Mouse (Mus musculus) WW6 (cell line): ENCODE measurements at regions not wholly inside any gene's neighbourhood (a gene's known extent, or its start where the extent isn't known, plus 50 kb on each side); places are given as distances from the start of the nearest gene placed in this dataset.

Experiments used
- DNase-seq: peaks from one replicate; pipeline ENCODE4 v3.0.0-alpha.2; 2013; ENCODE audit warnings: low read depth, low spot score

DNA sequence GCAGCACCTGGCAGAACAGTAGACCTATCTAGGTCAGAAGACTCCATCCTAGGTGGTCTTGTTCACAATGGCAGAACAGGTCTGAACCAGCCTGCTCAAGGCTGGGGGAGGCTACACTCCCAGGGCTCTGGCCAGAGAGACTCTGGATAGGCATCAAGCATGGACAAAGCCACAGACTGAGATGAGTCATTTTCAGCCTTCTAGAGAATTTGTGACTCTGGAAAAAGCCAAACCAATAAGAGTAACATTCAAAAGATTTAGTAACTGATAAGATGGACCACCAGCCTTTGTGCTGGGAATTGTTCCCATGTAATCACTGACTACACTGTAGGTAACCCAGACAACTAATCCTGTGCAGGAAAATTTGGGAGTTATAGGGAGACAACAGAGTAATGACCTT lies 320.3 kb upstream of the Gm9747 start:
- DNase-seq = no peak

DNA sequence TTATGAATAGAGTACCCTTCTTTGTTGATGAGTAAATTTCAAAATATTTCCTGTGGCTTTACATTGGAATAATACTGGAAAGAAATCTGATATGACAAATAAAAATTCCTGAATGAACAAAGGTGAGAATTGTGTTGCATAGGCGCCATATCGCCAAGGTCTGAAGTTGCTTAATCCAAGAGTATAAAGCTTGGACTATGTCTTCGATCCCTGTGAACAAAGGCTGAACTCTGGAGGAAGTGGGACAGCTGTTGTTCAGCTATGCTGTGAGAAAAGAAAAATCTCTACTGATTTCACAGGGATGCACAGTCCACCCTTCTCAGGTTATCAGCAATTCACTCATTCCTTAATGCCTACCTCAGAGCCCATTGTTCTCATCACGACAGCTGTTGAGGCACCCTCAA lies 319.3 kb upstream of the Gm9747 start:
- no peak for DNase-seq

DNA sequence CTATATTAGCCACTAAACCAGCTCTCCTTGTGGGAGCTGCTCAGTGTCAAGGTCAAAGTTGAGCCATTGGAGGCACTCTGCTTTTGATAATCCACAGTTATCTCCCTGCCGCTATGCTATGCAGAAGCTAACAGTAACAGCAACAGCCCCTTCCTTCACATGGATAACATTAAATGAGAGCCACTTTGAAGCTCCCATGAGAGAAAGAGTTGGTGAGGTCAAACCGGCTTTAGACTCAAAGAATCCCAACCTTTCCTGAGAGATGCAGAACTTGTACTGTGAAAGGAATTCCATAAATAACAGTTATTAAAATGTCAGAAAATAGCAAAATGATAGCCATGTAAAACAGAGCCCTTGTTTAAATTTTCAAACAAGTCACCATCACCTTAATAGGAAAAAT lies 316.1 kb upstream of the Gm9747 start:
- no peak for DNase-seq

DNA sequence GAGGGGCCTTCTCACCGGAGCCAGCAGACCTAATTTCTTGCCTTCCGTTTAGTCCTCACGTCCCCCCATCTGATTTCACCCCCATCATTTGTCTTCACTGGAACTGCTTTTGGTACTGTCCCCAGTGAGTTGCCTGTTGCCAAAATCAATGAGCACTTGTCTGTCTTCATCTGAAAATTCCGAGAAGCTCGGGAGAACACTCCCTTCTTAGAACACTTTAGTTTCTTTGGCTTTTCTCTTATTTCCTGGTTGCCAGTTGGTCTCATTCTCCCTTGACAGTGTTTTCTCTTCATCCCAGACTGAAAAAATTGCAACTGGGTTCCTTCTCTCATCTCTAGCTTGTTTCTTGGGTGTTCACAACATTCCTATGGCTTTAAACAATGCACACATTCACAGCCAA lies 305.2 kb upstream of the Gm9747 start:
- no peak for DNase-seq

DNA sequence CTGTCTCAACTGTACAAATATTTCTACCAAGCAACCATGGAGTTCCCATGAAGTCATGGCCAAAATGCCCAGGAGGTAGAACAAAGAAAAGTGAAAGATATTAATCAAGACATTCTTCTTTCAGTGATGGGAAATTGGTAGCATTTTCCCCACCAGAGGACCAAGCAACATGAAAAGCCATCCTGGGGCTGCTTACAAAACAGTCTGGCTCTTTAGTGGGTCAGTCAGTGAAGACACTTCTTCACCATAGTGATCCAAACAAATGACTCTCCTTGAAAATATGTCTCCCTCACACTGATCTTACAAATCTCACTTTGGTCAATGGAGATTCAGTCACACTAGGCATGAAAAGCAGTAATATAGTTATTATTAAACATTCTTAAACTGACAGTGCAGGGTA lies 299.8 kb upstream of the Gm9747 start:
- no peak for DNase-seq

DNA sequence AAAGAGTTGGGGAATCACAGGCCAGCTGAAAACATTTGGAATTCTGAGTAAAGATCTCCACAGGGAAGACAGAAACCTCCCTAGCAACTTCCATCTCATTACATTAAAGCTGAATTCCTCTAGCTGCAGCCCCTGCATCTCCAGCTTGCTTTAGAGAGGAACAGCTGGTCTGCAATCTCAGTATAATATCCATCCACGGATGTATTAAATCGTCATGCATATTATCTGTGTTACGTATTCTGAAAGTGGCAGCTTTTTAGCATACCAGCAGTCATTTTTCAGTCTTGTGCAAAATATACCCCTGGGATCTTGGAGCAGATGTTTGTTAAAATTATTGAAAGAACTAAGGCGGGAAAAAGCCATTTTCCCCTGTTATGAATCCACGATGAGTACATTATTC lies 287.7 kb upstream of the Gm9747 start:
- no peak for DNase-seq

DNA sequence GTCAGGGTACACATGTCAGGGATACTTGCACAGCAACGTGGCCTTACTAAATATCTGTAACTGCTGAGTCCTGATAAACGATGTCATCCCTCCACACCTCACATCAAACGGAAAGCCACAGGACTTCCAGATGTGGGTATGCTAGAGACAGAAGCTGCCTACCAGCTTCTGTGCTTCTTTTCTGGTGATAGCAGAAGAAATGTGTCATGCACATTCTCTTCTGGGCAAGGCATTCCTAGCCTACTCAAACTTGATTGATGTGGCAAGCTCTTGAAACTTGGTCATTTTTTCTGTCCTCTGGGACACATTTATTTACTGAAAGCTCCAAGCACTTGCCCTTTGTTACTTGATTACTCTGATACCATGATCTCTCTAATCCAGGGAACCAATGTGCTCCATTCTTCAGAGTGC lies 282.8 kb upstream of the Gm9747 start:
- no peak for DNase-seq

DNA sequence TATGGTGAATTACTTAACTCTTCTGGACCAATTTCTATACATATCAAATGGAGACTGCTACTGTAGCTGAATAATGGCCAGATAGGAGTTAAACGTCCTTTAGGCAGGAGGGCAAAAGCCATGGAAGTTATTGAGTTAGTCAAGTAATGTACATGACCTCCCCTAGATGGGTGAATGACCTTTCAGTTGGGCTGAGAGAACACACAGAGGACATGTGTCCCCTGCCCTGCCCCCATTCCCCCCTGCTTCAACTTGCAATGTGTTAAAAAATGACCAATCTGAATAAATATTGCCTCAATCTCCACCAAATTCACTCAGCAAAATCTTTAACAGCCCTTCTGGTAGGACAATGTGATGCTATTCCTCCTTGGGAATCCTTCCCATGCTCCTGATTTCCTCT lies 282.1 kb upstream of the Gm9747 start:
- DNase-seq = no peak

DNA sequence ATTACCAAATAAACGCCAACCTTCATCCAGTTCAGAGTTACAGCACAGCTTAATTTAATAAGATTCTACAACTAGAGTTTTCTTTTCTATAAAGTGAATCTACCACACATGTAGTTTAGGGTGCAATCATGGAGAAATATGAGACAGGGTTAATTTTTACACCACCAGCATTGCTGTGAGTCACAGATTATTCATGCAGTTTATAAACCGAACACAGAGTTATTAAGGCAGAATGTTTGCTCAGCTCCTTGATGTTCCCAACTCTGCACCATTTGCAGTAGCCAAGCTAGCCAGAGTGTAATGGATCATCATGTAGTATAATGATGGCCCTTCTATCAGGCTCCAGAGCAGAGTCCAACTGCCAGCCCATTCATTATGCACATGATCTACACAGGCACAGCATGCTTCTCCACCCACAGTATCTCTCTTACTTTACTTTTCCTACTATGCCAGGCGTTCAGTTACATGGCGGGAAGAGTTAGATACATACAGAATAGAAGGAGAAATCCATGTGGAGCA lies 281.4 kb upstream of the Gm9747 start:
- DNase-seq = no peak

DNA sequence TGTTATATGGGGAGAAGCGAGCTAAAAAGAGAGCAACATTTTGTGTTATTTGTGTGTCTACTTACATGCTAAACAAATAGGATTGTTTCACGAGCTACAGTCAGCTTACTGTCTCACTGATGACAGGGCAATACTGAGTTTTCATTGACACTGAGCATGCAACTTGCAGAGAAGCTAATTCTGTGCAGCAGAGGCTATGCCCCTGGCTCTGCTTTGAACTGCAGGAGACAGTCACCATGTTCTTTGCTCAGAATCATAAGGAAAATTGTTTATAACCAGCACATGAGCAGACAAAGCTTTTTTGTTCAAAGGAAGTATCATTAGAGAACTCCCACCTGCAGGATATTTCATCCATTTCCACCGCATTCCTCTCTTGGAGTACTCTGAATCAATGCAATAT lies 280.8 kb upstream of the Gm9747 start:
- DNase-seq = no peak

DNA sequence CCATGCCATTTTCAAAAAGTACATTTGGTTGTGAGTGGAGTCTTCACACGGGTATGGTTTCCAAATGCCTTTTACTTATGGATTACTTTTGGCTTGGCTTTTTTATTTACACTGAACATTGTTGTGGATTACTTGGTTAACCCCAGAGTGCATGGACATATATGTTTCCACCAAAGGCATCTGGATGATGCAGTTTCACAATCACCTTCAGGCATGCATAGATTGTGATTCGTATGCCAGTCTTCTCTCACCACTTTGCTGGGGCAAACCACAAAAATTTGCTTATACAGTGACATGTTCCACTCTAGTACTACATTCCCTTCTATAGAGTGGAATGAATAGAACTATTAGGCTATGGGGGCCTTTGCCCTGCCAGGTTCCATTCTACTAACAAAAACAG lies 278.4 kb upstream of the Gm9747 start:
- no peak for DNase-seq

DNA sequence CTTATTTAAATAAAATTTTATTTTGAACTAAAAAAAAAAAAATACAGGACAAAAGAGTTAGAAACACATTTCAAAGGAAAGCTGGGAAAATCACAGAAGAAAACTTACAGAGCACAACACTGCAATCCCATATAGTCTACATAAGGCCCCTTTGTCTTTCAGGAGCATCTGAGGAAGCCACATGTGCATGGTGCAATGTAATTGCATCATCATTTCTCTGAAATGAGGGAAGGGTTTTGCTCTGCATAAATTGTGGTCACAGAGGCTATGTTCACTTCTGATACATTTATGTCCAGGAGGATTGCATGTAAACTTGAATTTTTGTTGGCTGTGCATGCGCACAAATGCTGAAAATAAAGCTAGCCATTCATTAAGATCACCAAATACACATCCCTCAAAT lies 265.9 kb upstream of the Gm9747 start:
- no peak for DNase-seq

DNA sequence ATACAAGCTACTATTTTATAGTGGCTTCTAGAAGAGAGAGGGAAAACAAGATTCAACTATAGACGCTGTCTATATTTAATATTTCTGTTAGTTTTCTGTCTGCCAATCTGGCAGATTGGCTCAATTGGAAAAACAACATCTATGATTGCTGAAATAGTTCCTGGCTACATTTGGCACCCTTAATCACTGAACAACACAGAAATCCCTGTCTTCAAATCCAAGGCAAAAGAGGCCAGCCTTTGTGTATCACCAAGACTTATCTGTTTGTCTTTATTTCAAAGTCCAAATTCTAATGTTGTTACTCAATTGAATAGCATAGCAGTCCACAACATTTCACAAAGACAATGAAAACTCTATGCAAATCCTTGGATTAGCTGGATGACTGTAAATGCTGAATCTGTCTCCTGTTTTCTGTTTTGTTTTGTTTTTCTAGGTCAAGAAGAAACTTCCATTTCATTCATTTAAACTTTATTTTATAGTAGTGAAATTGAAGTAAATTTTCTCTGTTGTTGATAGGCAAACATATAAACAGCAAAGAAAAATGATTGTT lies 265.1 kb upstream of the Gm9747 start:
- no peak for DNase-seq

DNA sequence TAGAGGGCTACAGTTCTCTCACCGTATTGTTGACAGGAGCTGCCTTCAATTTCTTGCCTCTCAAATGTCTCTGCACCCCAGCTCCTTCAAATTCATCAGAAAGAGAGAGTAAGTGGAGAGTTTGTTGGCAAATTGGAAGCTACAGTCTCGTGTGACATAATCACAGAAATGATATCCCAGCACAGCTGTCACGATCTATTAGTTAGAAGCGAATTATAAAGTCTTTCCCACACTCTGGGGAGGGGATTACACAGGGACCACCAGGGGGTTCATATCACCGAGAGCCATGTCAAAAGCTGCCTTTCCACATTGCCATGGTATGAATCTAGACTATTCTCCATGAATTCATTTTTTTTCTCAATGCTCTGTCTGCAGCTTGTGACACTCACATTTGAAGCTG lies 260.3 kb upstream of the Gm9747 start:
- DNase-seq = no peak

DNA sequence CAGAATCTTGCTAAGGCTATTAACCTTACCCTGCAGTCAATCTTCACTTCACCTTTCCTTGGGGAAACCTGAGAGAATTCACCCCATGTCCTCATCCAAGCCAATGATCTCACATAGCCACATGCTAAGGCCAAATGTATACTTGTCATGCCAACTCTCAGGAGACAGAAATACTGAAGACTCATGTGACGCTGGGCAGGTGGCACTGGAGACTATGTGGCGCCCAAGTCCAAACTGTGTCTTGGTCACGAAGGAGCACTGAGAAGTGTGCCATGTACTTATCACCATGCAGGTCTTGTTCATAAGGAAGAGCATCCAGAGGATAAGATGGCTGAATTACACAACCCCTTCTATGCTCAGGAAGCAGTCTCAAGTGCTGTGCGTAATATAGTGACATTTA lies 259.4 kb upstream of the Gm9747 start:
- no peak for DNase-seq

DNA sequence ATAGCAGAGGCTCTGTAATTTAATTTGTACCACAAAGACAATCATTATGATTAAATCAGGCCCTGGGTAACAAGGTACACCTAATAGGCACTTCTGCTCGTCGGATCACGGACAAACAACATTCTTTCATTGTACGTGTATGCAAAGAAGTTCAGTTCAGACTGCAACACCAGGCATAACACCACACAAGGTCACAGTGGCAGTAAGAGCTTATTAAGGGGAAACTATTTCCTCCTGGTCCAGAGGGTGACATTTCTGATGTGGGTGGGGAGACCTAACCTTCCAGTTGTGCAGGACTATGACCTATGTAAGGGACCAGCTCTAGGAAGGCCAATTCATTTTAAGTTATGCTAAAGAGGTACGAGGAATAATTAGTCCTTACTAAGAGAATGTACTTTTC lies 225.0 kb upstream of the Gm9747 start:
- no peak for DNase-seq

DNA sequence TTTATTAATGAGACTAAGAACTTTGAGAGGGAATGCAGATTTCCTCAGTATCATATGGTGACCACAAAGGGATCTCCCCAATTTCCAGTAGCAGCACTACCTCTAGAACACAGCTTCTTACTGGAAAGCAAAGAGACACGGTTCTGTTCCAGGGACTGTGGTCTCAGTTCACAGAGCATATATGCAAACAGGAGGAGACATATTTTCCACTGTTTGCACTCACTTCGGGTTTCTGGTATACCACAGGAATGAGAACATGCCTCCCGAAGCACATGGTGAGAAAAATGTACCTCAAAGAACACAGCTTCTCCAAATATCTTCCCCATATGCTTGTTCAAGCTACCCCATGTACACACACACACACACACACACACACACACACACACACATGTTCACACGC lies 224.1 kb upstream of the Gm9747 start:
- no peak for DNase-seq

DNA sequence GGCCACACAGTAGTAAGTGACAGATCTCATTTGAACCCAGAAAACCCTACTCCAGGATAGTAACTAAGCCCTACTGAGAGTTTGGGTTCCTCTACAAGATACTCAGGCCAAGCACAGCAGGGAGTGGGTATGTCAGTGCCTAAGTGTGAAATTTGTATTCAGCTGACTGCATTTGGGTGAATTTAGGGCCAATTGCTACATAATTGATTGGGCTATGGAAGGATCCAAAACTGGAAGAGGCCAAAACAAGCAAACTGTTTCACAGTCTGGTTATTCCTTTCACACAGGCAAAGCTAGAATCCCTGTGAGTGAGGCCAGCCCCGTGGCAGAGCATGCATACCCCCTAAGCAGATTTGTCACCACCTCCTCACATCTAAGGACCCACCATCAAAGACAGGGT lies 221.9 kb upstream of the Gm9747 start:
- no peak for DNase-seq

DNA sequence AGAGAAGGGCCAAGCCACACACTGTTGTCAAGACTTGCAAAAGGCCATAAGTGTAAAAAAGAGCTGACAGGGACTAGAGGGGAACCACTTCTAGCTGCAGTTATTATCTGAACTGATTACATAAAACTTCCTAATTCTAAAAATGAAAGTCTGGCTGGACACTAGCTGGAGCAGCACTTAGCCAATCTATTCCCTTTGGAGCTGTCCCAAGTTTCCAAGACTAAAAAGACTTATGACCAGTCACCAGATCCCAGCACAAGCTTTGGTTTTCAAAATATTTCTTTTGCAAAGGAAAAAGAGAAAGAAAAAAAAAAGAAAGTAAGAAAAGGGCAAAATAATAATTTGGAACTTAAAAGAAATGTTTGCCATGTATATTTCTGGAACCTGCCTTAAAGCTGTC lies 217.6 kb upstream of the Gm9747 start:
- no peak for DNase-seq

DNA sequence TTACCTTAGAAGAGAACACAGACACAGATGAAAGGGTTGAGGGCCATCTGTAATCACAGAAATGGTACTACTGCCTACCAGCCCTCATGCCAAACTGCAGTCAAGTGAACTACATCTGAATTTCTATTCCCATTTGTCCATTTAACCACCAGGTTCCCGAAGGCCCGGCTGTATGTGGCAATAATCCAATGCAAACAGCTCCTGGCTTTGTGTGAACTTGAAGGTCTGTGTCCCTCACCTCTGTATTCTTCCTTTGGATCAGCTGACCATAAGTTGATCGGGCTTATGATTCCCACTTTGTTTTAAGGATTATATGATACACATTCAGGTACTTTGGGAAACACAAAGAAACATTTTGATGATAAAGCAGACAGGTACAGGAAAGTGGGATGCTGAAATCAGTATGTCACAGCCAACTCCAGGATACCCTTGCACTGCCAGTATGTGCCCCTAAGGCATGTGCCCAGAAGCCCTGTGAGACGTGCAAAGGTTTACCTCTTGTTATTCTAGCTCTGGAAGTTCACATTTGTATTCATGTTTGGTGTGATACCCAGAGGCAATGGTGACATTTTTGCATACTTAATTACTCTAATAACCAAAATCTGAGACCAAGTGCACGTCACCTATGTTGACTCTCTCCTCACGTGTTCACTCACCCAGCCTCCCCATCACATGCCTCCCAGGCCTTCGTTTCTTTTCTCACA lies 214.1 kb upstream of the Gm9747 start:
- DNase-seq = no peak

DNA sequence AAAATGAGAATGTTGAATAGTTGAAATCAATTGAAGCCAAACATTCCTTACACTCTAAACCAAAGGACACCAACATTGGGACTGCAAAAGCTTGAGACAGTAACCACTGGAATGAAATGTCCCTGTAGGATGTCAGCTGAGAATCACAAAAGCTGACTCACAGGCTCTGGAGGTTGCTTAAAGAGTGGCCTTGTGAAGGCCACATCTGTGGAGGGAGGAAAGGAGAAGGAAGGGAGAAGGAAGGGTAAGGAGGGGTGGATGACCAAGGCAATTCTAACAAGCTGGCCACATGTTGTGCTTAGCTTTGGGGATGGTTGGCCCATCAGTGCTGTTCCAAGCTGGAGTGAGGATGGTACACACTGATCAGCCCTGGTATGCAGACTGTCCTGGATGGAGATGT lies 205.2 kb upstream of the Gm9747 start:
- no peak for DNase-seq

DNA sequence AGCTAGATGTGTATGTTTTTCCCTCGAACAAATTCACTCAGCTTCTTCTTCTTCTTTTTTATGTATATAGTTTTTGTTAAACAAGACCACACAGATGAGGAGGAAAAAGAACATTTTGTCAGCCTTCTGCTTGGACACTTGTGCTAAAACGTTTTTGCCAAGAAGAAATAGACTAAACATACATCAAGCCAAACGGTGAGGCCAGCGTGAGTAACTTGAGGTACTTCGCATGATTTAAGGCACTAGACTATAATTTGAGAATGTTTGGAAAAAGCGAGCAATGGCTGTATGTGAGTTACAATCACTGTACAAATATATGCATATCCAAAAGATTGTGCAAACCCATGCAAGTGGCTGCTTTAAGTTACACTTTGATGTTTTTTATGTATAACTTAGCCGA lies 201.8 kb upstream of the Gm9747 start:
- no peak for DNase-seq

DNA sequence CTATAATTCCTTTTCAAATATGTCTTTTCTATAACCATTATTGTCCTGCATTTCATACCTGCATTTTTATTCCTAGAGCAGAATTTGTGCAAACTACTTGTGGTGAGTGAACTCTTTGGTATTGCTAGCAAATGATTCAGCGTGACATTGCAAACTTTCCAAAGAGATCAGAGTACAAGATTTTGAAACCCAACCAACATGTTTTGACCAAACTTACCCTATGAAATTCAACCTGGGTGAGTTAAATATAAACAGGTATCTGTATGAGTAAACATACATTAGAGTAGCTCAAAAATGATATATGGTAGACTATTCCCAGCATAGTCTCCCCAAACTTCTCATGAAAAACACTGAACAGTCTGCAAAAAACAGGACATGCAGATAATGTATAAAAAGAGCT lies 200.5 kb upstream of the Gm9747 start:
- DNase-seq = no peak

DNA sequence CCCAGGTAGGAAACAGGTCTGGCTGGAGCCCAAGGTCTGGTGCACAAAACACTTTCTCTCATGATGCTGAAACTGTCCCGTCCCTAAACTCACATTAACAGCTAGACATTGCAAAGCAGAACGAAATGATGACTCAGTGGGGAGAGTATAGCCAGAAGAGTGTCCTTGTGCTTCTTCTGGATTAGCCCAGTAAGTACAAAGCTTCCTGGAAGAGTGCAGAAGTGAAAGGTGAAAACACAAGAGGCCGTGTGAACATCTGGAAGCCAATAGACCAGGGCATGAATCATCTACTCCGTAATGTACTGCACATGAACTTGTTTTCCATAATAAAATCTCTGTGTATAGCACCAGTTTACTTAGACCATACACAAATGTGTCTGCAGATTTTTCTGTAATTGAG lies 194.7 kb upstream of the Gm9747 start:
- DNase-seq = no peak
